Mouse (Mus musculus): Measurements from ENCODE around the gene Cks1brt. TPM values are rescaled to one million over a fixed set of nuclear protein-coding genes. Genes with fewer than 3 reads are reported as not detected.
"Not testable (repeated sequence)": the region's sequence is repeated elsewhere in the genome, so short reads cannot be mapped to it uniquely, and the experiment has no call there.

The Cks1brt gene
- polyA plus RNA-seq, 1 experiment from 2014 or later = not detected

DNA sequence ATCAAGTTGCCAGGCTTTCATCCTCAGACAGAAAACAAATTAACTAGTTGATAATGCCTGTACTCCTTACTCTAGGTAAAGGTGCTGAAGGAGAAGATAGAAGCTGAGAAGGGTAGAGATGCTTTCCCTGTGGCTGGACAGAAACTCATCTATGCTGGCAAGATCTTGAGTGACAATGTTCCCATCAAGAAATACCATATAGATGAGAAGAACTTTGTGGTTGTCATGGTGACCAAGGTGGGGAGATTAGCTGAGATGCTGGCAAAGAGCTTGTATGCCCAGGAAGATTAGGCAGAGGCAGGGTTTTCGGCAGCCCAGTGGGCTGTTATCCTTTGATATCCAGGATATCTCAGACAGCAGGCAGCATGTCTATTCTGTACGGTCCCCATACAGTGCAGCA, 16.0 kb upstream of the Cks1brt start:
- WGBS = 93% methylated on average over 2 of the region's 2 CpGs
- H3K4me2 ChIP-seq (ENCODE audit: low read depth, low read length); H3K36me3 ChIP-seq (ENCODE audit: control insufficient read depth, insufficient read depth, low read length); H3K27ac ChIP-seq (ENCODE audit: low read length); H3K9ac ChIP-seq (ENCODE audit: low read length); H3K4me1 ChIP-seq (ENCODE audit: control insufficient read depth, insufficient read depth, low read length); H3K9me3 ChIP-seq (replicated peaks; ENCODE audit: control insufficient read depth, low read length); ATAC-seq (ENCODE audit: insufficient read depth, low FRiP score); H3K4me3 ChIP-seq (replicated peaks; ENCODE audit: low read length); H3K27me3 ChIP-seq (ENCODE audit: control insufficient read depth, insufficient read depth, low read length): not testable (repeated sequence)

GRCm38 (mm10) chr8:85142516-85142915, 9.2 kb upstream of the Cks1brt start:
- Histone ChIP-seq H3K9me3 (replicated peaks; ENCODE audit: control insufficient read depth, low read length) (0 out of 2 replicates have a peak, but pooled peaks cover 3% of the 10 kb centered on the region), H3K4me1 (ENCODE audit: control insufficient read depth, insufficient read depth, low read length) (no peaks in the 10 kb centered on the region), H3K9ac (ENCODE audit: low read length) (no peak overlapping the region), H3K36me3 (ENCODE audit: control insufficient read depth, insufficient read depth, low read length) (no peaks in the 10 kb centered on the region), H3K4me3 (replicated peaks; ENCODE audit: low read length) (no peak overlapping the region), H3K27ac (ENCODE audit: low read length) (no peak overlapping the region), H3K4me2 (ENCODE audit: low read depth, low read length) (no peak overlapping the region), H3K27me3 (ENCODE audit: control insufficient read depth, insufficient read depth, low read length) (no peaks in the 10 kb centered on the region)
- ATAC-seq (ENCODE audit: insufficient read depth, low FRiP score) = no peak
- 90% methylated on average over 4 of the region's 4 CpGs for WGBS

GRCm38 (mm10) chr8:85171291-85171690, 19.6 kb downstream of the Cks1brt start:
- no peaks in the 10 kb centered on the region for H3K36me3 ChIP-seq (ENCODE audit: control insufficient read depth, insufficient read depth, low read length)
- H3K4me1 ChIP-seq (ENCODE audit: control insufficient read depth, insufficient read depth, low read length) = 0 out of 2 replicates have a peak, but pooled peaks cover 2% of the 10 kb centered on the region
- H3K27ac ChIP-seq (ENCODE audit: low read length) = no peak overlapping the region
- no peak overlapping the region for H3K4me3 ChIP-seq (replicated peaks; ENCODE audit: low read length)
- no peak overlapping the region for H3K9ac ChIP-seq (ENCODE audit: low read length)
- no peak for ATAC-seq (ENCODE audit: insufficient read depth, low FRiP score)
- H3K4me2 ChIP-seq (ENCODE audit: low read depth, low read length) = no peak overlapping the region
- 18% methylated on average over 14 of the region's 14 CpGs for WGBS
- no peaks in the 10 kb centered on the region for H3K27me3 ChIP-seq (ENCODE audit: control insufficient read depth, insufficient read depth, low read length)
- H3K9me3 ChIP-seq (replicated peaks; ENCODE audit: control insufficient read depth, low read length) = no peaks in the 10 kb centered on the region

DNA sequence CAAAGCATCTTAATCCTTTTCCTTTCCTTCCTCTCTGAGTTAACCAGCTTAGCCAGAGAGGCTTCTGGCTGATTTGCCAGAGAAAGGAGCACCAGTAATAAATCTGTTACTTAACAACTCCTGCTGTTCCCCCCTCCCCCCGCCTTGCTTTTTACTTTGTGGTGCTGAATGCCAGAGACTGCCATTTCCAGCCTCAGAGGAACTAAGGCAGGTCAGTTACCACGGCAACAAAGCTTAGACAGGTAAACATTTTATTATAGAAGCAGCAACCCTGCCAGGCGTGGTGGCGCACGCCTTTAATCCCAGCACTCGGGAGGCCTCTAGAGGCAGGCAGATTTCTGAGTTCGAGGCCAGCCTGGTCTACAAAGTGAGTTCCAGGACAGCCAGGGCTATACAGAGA, 24.2 kb downstream of the Cks1brt start:
- 0 out of 2 replicates have a peak, but pooled peaks cover 2% of the 10 kb centered on the region for H3K4me1 ChIP-seq (ENCODE audit: control insufficient read depth, insufficient read depth, low read length)
- no peak overlapping the region for H3K4me2 ChIP-seq (ENCODE audit: low read depth, low read length)
- 56% methylated on average over 7 of the region's 7 CpGs for WGBS
- no peaks in the 10 kb centered on the region for H3K27me3 ChIP-seq (ENCODE audit: control insufficient read depth, insufficient read depth, low read length)
- H3K27ac ChIP-seq (ENCODE audit: low read length) = no peak overlapping the region
- no peak for ATAC-seq (ENCODE audit: insufficient read depth, low FRiP score)
- H3K9ac ChIP-seq (ENCODE audit: low read length) = no peak overlapping the region
- H3K4me3 ChIP-seq (replicated peaks; ENCODE audit: low read length) = no peak overlapping the region
- no peaks in the 10 kb centered on the region for H3K36me3 ChIP-seq (ENCODE audit: control insufficient read depth, insufficient read depth, low read length)
- no peaks in the 10 kb centered on the region for H3K9me3 ChIP-seq (replicated peaks; ENCODE audit: control insufficient read depth, low read length)

DNA sequence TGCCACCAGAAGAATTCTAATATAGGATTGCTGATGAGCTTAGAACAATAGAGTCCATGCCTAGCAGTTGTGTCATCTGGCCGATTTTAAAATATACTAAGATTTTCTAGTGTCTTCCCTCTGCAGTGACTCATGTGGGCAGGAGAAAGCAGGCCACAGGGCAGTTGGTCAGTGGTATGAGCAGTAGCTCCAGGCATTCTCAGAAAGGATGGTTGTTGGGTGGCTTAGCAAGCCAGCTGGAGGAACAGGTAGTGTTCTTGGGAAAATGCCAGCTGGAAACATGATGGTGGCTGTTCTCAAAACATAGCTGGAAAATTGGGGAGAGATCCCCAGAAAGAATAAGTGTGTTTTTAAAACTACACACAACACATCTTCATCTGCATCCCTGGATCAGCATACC, 40.6 kb downstream of the Cks1brt start:
- Histone ChIP-seq H3K27me3 (ENCODE audit: control insufficient read depth, insufficient read depth, low read length) (no peaks in the 10 kb centered on the region), H3K9ac (ENCODE audit: low read length) (no peak overlapping the region), H3K4me1 (ENCODE audit: control insufficient read depth, insufficient read depth, low read length) (no peaks in the 10 kb centered on the region), H3K4me2 (ENCODE audit: low read depth, low read length) (no peak overlapping the region), H3K4me3 (replicated peaks; ENCODE audit: low read length) (no peak overlapping the region), H3K9me3 (replicated peaks; ENCODE audit: control insufficient read depth, low read length) (no peaks in the 10 kb centered on the region; the same call in 1 of the 2 replicates), H3K36me3 (ENCODE audit: control insufficient read depth, insufficient read depth, low read length) (no peaks in the 10 kb centered on the region), H3K27ac (ENCODE audit: low read length) (no peak overlapping the region)
- 81% methylated on average over 1 of the region's 1 CpGs for WGBS
- no peak for ATAC-seq (ENCODE audit: insufficient read depth, low FRiP score)

- no peak overlapping the region for H3K27ac ChIP-seq (ENCODE audit: low read length)
Measured at GRCm38 (mm10) chr8:85220220-85220619, 68.5 kb downstream of the Cks1brt start.

GRCm38 (mm10) chr8:85220992-85221391, 69.3 kb downstream of the Cks1brt start:
- no peaks in the 10 kb centered on the region for H3K9me3 ChIP-seq (replicated peaks; ENCODE audit: control insufficient read depth, low read length)
- peak; percentile 56 for ATAC-seq (ENCODE audit: insufficient read depth, low FRiP score)
- no peak overlapping the region for H3K4me2 ChIP-seq (ENCODE audit: low read depth, low read length)

More at GRCm38 (mm10) chr8:85220220-85220619, 68.5 kb downstream of the Cks1brt start:
- Histone ChIP-seq H3K36me3 (ENCODE audit: control insufficient read depth, insufficient read depth, low read length) (no peaks in the 10 kb centered on the region), H3K4me3 (replicated peaks; ENCODE audit: low read length) (no peak overlapping the region), H3K9ac (ENCODE audit: low read length) (no peak overlapping the region), H3K9me3 (replicated peaks; ENCODE audit: control insufficient read depth, low read length) (no peaks in the 10 kb centered on the region), H3K4me2 (ENCODE audit: low read depth, low read length) (no peak overlapping the region), H3K4me1 (ENCODE audit: control insufficient read depth, insufficient read depth, low read length) (no peaks in the 10 kb centered on the region), H3K27me3 (ENCODE audit: control insufficient read depth, insufficient read depth, low read length) (no peaks in the 10 kb centered on the region)
- WGBS = 76% methylated on average over 4 of the region's 4 CpGs
- ATAC-seq (ENCODE audit: insufficient read depth, low FRiP score) = no peak

More at GRCm38 (mm10) chr8:85220992-85221391, 69.3 kb downstream of the Cks1brt start:
- H3K36me3 ChIP-seq (ENCODE audit: control insufficient read depth, insufficient read depth, low read length) = no peaks in the 10 kb centered on the region
- H3K4me3 ChIP-seq (replicated peaks; ENCODE audit: low read length) = no peak overlapping the region
- WGBS = 46% methylated on average over 6 of the region's 6 CpGs
- H3K4me1 ChIP-seq (ENCODE audit: control insufficient read depth, insufficient read depth, low read length) = no peaks in the 10 kb centered on the region
- H3K27me3 ChIP-seq (ENCODE audit: control insufficient read depth, insufficient read depth, low read length) = no peaks in the 10 kb centered on the region
- H3K27ac ChIP-seq (ENCODE audit: low read length) = no peak overlapping the region
- no peak overlapping the region for H3K9ac ChIP-seq (ENCODE audit: low read length)

Small RNAs within 50 kb of the gene (microRNA-seq; reads per million reads assigned to microRNA genes)
- gene Gm23388 = 3.1 reads per million, percentile 17 among the genes with 10 or more reads in this experiment

Other genes starting within 250 kb of the Cks1brt start
- gene Klf1, start 250.0 kb upstream of the Cks1brt start, polyA plus RNA-seq (2015; fragmentation: Nextera tagmentation; extraction: Ambion mirVana) = 15.7 and 18.4 TPM in 2 replicates
- gene Dnase2a, start 243.4 kb upstream of the Cks1brt start, polyA plus RNA-seq (2015; fragmentation: Nextera tagmentation; extraction: Ambion mirVana) = 14.0 and 14.4 TPM in 2 replicates
- 1.4 and 1.6 TPM in 2 replicates for gene Mast1, start 214.6 kb upstream of the Cks1brt start, polyA plus RNA-seq (2015; fragmentation: Nextera tagmentation; extraction: Ambion mirVana)
- gene Rtbdn, start 204.9 kb upstream of the Cks1brt start, polyA plus RNA-seq (2015; fragmentation: Nextera tagmentation; extraction: Ambion mirVana) = 0.19 and 0.28 TPM in 2 replicates
- not detected in 2 replicates for gene Gm49661, start 182.5 kb upstream of the Cks1brt start, polyA plus RNA-seq (2015; fragmentation: Nextera tagmentation; extraction: Ambion mirVana)
- gene Prdx2, start 182.3 kb upstream of the Cks1brt start, polyA plus RNA-seq (2015; fragmentation: Nextera tagmentation; extraction: Ambion mirVana) = 584 and 593 TPM in 2 replicates
- gene Rnaseh2a, start 182.2 kb upstream of the Cks1brt start, polyA plus RNA-seq (2015; fragmentation: Nextera tagmentation; extraction: Ambion mirVana) = 97.5 and 108 TPM in 2 replicates
- gene Junb, start 173.2 kb upstream of the Cks1brt start, polyA plus RNA-seq (2015; fragmentation: Nextera tagmentation; extraction: Ambion mirVana) = 21.6 and 25.8 TPM in 2 replicates
- 50.0 TPM in 2 replicates for gene Hook2, start 161.3 kb upstream of the Cks1brt start, polyA plus RNA-seq (2015; fragmentation: Nextera tagmentation; extraction: Ambion mirVana)
- gene Best2, start 137.4 kb upstream of the Cks1brt start, polyA plus RNA-seq (2015; fragmentation: Nextera tagmentation; extraction: Ambion mirVana) = 0.30 and 0.42 TPM in 2 replicates
- gene Asna1, start 126.6 kb upstream of the Cks1brt start, polyA plus RNA-seq (2015; fragmentation: Nextera tagmentation; extraction: Ambion mirVana) = 108 and 110 TPM in 2 replicates
- gene Trir, start 125.1 kb upstream of the Cks1brt start, polyA plus RNA-seq (2015; fragmentation: Nextera tagmentation; extraction: Ambion mirVana) = 63.4 and 64.0 TPM in 2 replicates
- gene Tnpo2, start 115.0 kb upstream of the Cks1brt start, polyA plus RNA-seq (2015; fragmentation: Nextera tagmentation; extraction: Ambion mirVana) = 28.6 and 31.0 TPM in 2 replicates
- 28.1 and 29.9 TPM in 2 replicates for gene Fbxw9, start 91.9 kb upstream of the Cks1brt start, polyA plus RNA-seq (2015; fragmentation: Nextera tagmentation; extraction: Ambion mirVana)
- 0.53 TPM in 1 of 2 replicates, not detected in the other for gene Gm5741, start 83.9 kb upstream of the Cks1brt start, polyA plus RNA-seq (2015; fragmentation: Nextera tagmentation; extraction: Ambion mirVana)
- gene Dhps, start 80.2 kb upstream of the Cks1brt start, polyA plus RNA-seq (2015; fragmentation: Nextera tagmentation; extraction: Ambion mirVana) = 47.1 TPM in 2 replicates
- gene Wdr83os, start 71.2 kb upstream of the Cks1brt start, polyA plus RNA-seq (2015; fragmentation: Nextera tagmentation; extraction: Ambion mirVana) = 116 and 131 TPM in 2 replicates
- gene Wdr83, start 70.6 kb upstream of the Cks1brt start, polyA plus RNA-seq (2015; fragmentation: Nextera tagmentation; extraction: Ambion mirVana) = 36.8 and 46.1 TPM in 2 replicates
- 59.8 and 61.3 TPM in 2 replicates for gene Man2b1, start 68.7 kb upstream of the Cks1brt start, polyA plus RNA-seq (2015; fragmentation: Nextera tagmentation; extraction: Ambion mirVana)
- 3.0 and 4.0 TPM in 2 replicates for gene Zfp791, start 28.8 kb upstream of the Cks1brt start, polyA plus RNA-seq (2015; fragmentation: Nextera tagmentation; extraction: Ambion mirVana)
- not detected in 2 replicates for gene Olfr371, start 74.1 kb downstream of the Cks1brt start, polyA plus RNA-seq (2015; fragmentation: Nextera tagmentation; extraction: Ambion mirVana)
- 76.8 and 78.2 TPM in 2 replicates for gene Orc6, start 147.7 kb downstream of the Cks1brt start, polyA plus RNA-seq (2015; fragmentation: Nextera tagmentation; extraction: Ambion mirVana)
- gene Vps35, start 147.9 kb downstream of the Cks1brt start, polyA plus RNA-seq (2015; fragmentation: Nextera tagmentation; extraction: Ambion mirVana) = 154 and 159 TPM in 2 replicates
- 4.0 and 7.4 TPM in 2 replicates for gene Mylk3, start 234.4 kb downstream of the Cks1brt start, polyA plus RNA-seq (2015; fragmentation: Nextera tagmentation; extraction: Ambion mirVana)

All from stomach, embryonic 16.5 days (tissue).